Comparison of ENCODE assay signal across 10 mouse cellular contexts in the genomic region with DNA sequence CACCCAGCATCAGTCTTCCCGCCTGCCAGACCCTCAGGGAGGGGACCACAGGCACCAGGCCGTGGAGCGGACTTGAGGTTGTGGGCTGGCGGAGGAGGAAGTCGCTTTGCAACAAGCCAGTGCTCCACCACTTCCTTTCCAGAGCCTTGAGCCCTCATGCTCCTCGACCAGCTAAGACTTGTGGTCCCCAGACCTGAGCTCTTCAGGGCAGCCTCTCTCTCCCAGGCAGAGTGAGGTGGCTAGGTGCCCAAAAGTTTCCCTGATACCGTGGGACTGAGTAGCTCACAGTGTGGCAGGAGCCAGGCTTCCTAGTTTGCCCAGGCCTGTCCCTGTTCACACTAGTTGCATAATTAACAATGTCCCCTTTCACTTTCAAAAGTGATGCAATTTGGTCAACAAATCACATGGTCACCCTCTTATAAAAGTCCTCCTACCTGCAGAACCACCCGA. TPM values are rescaled to one million over a fixed set of nuclear protein-coding genes. Genes with fewer than 3 reads are reported as not detected.
DNase-seq lines count a peak whose midpoint lies in the region; ATAC-seq lines count a peak whose summit lies in the region.
"Had no signal": no experiment of that assay in that cellular context is flagged by ENCODE, and none has a peak within 500 bp of the region (broad histone marks: within the 10 kb centered on the region; RNA-seq: fewer than 3 reads in every experiment).

No protein-coding gene starts in this region.

- no peaks in the 10 kb centered on the region for H3K9me3 ChIP-seq in hindbrain, embryonic 10.5 days
- H3K9me3 ChIP-seq: embryonic facial prominence, embryonic 13.5 days had no signal

- H3K27ac ChIP-seq in hindbrain, embryonic 10.5 days, result no peak overlapping the region
- H3K27ac ChIP-seq: embryonic facial prominence, embryonic 13.5 days had no signal

- peak; percentile 92 for DNase-seq in 416B (ENCODE audit: low read depth)
- DNase-seq in B cell, adult 2 months, result peak; percentile 75 to 77
- DNase-seq in frontal cortex, postnatal 10 days (ENCODE audit: low spot score in 2 of 2), result no peak
- no peak for DNase-seq in neural tube, embryonic 10.5 days (ENCODE audit: extremely low spot score, low spot score)
- no peak for DNase-seq in hindbrain, embryonic 10.5 days (ENCODE audit: low spot score)
- DNase-seq: layer of hippocampus, adult 9-11 months; right cerebral cortex, postnatal 25 days had no signal

- H3K27me3 ChIP-seq in hindbrain, embryonic 10.5 days (ENCODE audit: insufficient read depth, poor library complexity, severe bottlenecking), result peaks cover 55% of the 10 kb centered on the region

- WGBS in hindbrain, embryonic 10.5 days, result 75% methylated on average over 8 of the region's 8 CpGs

- H3K4me3 ChIP-seq in hindbrain, embryonic 10.5 days, result no peak overlapping the region
- H3K4me3 ChIP-seq: embryonic facial prominence, embryonic 13.5 days had no signal

- peak; percentile 33 for ATAC-seq in inflammation-experienced regulatory T-cells, adult 6 months
- ATAC-seq in monocyte, adult 5-6 weeks (replicated peaks; ENCODE audit: insufficient number of reproducible peaks, low FRiP score, low TSS enrichment, poor library complexity, severe bottlenecking), result peak; percentile 78

- H3K4me1 ChIP-seq in hindbrain, embryonic 10.5 days (replicated peaks), result peaks cover 48% of the 10 kb centered on the region

- peaks cover 33% of the 10 kb centered on the region for H3K36me3 ChIP-seq in hindbrain, embryonic 10.5 days

RNA-seq across cellular contexts. Expression of a gene that starts 9.1 kb away (rescaled TPM):
- under 1 TPM in 2 of 3 experiments, not detected in 1; 0.21 to 0.44 TPM for polyA plus RNA-seq in inflammation-experienced regulatory T-cells, adult 6 months (2017; shearing (Covaris generic))
- total RNA-seq in monocyte, adult 5-6 weeks (2017), result 23.2 to 34.3 TPM (median 24.7 TPM) in 3 replicates
- 3.6 and 6.4 TPM in 2 replicates for polyA plus RNA-seq in hindbrain, embryonic 10.5 days (2016; fragmentation: Nextera tagmentation; extraction: Ambion mirVana)

RNA-seq across cellular contexts. Expression of a gene that starts 27.1 kb away (rescaled TPM):
- 10 to 100 TPM in 1 of 3 experiments, 1 to 10 TPM in 2; 3.4 to 20.9 (median 3.6) TPM for polyA plus RNA-seq in inflammation-experienced regulatory T-cells, adult 6 months (2017; shearing (Covaris generic))
- 25.3 to 119 TPM (median 30.9 TPM) in 3 replicates for total RNA-seq in monocyte, adult 5-6 weeks (2017)
- polyA plus RNA-seq in hindbrain, embryonic 10.5 days (2016; fragmentation: Nextera tagmentation; extraction: Ambion mirVana), result 0.29 TPM in 2 replicates

RNA-seq across cellular contexts. Expression of a gene that starts 45.5 kb away (rescaled TPM):
- 10 to 100 TPM; 24.7 to 41.5 (median 26.2) TPM for polyA plus RNA-seq in inflammation-experienced regulatory T-cells, adult 6 months (2017; shearing (Covaris generic))
- 192 to 282 TPM (median 240 TPM) in 3 replicates for total RNA-seq in monocyte, adult 5-6 weeks (2017)
- polyA plus RNA-seq in hindbrain, embryonic 10.5 days (2016; fragmentation: Nextera tagmentation; extraction: Ambion mirVana), result 62.5 and 88.4 TPM in 2 replicates

Comparison
In these comparisons a context has a peak if more than half of its experiments do, and no peak if none do; other contexts are left out.
1. DNase-seq: peak in 416B (single experiment) and B cell, adult 2 months (2 of 2); none in frontal cortex, postnatal 10 days (0 of 2), neural tube, embryonic 10.5 days (single experiment) and hindbrain, embryonic 10.5 days (single experiment).